In the genomic region with DNA sequence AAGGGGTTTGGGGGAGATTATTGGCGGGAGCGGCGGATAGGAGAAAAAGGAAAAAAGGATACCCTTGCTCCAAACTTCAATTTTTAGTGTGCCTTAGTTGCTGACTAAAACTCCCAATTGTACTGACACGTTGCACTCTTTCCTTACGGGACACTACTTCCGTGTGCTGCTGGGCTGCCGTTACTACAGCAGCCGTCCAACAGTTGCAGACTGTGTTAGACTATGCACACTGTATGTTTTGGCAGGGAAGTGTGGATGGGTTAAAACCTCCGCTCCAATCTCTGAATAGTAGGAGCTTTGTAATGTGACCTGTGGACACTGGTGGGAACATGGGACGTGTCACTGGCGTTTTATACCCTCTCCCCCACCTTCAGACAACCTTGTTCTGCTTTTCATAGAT, we compare ENCODE assay signal across 1 mouse cellular context.
TF ChIP-seq lines count a peak whose summit lies in the region.

No protein-coding gene starts in this region.

TF ChIP-seq in MEL, 35 proteins besides CTCF, POLR2A, EP300 and RAD21 (continued from another document):
- TF ChIP-seq MYC (IDR thresholded peaks at IDR 0.05; ENCODE audit: low read depth, low read length) (0 out of 2 replicates have a peak, but pooled peaks have one; percentile 32), USF2 (IDR thresholded peaks at IDR 0.05; ENCODE audit: borderline replicate concordance in 1 of 2, insufficient read depth in 1 of 2, low read depth in 1 of 2, low read length in 2 of 2) (no peak), MXI1 (IDR thresholded peaks at IDR 0.05; ENCODE audit: low read depth, low read length) (peak; percentile 80), ZC3H11A (IDR thresholded peaks at IDR 0.05; ENCODE audit: low read depth, low read length) (no peak), CHD2 (IDR thresholded peaks at IDR 0.05; ENCODE audit: low read length) (no peak), RCOR1 (IDR thresholded peaks at IDR 0.05; ENCODE audit: low read depth, low read length) (no peak)
